Mouse (Mus musculus) adrenal gland, adult (tissue): ENCODE data around the gene Mfap3l.
"Not testable (repeated sequence)": the region's sequence is repeated elsewhere in the genome, so short reads cannot be mapped to it uniquely, and the experiment has no call there.

Source experiments
- DNase-seq, 2 experiments: peaks; one replicate each; pipeline ENCODE4 v3.0.0; 2022 to 2023; ENCODE audit warnings: low spot score in 1 of 2; ENCODE audit not compliant: inconsistent age in 2 of 2

Mfap3l gene

GRCm38 (mm10) chr8:60632250-60632932, at the start of gene Mfap3l:
Gene Mfap3l, plus strand, starts transcription at chr8:60632827.
- DNase-seq, result peak; percentile 95 to 97

- no peak for DNase-seq
Observed at GRCm38 (mm10) chr8:60583369-60583768, 49.3 kb upstream of the Mfap3l start.

DNA sequence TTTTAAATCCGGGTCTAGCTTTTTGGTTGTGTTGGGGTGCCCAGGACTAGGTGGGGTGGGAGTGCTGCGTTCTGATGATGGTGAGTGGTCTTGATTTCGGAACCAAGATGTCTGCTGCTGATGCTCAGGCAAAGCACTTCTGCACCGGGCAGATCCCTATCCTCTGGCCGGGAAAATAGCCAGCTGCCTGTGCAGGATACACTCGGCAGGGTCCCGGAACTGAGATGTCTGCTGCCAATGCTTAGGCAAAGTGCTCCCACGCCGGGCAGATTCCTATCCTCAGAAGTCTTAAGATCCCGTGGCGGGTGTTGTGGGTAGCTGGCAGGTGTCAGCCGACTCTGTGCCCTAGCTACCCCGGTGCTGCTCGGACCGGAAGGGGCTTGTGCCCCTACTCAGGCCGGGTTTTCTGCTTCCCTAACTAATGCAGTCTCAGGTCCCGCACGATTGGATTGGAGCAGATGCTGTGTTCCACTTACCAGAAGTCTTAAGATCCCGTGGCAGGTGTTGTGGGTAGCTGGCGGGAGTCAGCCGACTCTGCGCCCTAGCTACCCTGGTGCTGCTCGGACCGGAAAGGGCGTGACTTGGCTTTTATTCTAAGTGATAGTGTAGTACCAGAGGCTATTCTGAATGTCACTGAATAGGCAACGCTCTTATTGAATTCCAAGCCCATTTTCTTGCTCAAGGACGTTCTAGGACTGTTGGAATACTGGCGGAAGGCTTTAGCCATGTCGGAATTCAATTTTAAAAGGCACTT, 41.1 kb upstream of the Mfap3l start:
- DNase-seq, result not testable (repeated sequence)

DNA sequence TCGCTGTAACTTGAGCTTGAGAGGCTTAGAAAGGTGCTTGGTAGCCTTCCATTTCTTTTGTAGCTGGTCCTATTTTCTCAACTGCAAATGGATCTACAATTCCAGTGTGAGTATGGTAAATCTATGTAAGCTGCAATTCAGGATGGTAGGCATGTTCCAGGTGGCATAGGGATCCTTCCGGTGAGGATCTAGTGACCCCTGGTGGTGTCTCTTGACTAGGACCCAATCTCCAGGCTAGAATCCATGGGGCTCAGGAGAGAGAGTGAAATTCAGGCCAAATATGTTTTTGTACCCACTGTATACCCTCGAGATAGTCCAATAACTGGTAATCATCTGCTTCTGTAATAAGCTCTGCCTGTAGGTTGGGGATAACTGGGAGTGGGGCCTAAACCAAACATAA, 37.9 kb upstream of the Mfap3l start:
- peak; percentile 10 to 62 for DNase-seq

DNA sequence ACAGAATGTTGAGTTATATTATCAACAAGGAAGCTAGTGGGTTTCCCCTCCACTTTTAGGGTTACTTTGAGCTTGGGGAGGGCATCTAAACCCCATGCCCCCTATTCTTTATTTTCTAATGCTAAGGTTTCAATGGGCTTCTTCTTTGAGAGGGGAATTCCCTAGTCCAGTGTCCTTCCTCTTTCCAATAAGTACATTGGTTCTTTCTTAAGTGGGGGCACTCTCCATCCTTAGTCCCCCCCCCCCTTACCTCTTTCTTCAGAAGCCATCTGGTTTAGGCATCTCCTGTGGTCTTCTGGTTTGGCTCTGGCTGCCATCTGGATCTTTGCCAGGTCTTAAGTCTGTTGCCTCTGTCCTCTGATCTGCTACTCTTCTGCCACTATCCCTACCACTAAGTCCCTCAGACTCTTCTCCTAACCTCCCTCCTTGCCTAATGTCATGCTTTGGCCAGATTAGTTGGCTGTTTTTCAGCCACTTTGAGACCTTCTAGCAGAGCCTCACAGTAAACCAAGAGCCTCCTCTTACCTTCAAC, 21.0 kb upstream of the Mfap3l start:
- no peak for DNase-seq

DNA sequence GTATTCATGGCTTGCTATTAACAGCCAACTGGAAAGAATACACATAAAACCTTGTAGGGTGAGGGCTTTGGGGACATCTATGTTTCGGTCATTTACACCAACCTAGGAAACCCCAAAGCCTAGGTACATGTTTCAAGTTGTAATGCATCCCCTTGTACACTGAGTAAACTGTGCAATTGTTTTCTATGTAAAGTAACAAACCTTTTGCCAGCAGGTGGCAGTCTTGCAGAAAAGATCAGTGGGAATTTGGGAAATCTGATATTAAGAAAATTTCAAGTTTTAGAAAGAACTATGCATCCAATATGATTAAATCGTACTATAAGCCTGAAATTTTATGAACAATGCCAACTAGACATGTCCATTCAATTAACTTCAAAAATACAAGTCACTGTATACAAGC, 15.7 kb upstream of the Mfap3l start:
- DNase-seq, result peak in 1 of 2 experiments; percentile 67

DNA sequence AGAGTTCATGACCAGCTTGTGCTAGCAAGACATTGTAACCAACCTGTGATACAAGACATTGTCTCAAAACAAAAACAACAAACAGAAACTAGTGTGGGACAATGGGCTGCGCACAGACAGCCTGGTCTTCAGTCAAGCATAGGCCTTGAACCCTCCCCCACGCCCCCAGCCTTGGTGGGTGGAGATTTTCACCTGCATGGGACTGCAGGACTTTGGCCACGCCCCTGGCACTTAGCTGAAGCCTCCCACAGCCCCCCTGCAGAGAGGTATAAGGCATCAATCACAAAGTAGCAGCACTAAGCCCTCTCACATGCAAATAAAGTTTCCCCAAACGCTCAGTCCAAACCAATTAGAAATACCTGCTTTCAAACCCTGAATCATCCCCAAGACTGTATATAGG, 11.1 kb upstream of the Mfap3l start:
- DNase-seq, result no peak

DNA sequence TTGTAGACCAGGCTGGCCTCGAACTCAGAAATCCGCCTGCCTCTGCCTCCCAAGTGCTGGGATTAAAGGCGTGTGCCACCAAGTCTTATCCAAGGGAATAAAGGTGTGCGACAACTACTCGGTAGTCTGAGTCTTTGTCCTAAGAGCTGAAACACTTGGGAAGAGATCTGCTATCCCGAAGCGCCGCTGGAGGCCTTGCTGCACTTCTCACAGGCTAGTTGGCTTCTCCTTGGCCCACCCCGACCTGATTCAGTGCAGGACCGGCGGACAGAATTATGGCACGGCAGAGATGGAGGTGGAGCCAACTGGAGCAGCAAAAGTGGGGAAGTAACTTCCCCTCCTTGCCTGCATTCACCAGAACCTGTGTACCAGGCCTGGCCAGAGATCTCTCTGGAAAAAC, 10.6 kb upstream of the Mfap3l start:
- no peak for DNase-seq

GRCm38 (mm10) chr8:60623438-60623837, 9.2 kb upstream of the Mfap3l start:
- no peak for DNase-seq

DNA sequence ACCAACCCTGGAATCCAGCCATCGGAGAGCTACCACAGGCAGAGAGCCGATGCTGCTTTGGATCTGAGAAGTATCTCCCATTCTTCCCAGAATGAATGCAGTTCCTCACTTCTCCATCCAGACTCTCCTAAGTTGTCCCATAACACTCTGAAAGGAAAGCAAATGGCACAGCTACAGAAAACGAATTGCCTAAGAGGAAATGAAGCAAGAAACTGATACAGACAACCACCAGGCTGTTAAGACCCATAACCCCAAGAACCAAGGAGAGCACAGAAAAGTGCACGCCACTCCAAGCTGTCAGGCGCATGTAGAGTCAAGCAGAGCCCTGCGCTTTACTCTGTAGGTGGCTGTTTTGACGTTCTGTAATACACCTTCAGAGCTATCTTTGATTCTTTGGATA, 7.9 kb upstream of the Mfap3l start:
- no peak for DNase-seq

DNA sequence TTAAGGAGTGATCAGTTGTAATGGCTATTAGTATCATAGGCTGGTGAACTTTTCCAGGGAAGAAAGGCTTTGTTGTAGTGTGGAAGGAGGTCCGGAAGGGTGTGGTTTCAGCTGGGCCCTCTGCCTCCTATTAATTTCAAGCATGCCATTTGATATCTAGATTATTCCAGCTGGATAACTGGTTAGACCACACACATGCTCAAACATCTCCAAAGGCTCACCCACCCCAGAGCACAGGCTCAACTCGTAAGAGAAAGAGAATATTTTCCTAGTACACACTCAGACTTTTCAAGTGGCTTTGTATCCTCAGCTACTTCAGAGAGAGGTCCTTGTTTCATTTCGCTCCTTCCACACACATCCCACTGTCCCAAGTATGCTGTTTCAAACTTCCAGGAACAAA, 4.7 kb upstream of the Mfap3l start:
- DNase-seq, result no peak

GRCm38 (mm10) chr8:60629059-60629458, 3.6 kb upstream of the Mfap3l start:
- no peak for DNase-seq

DNA sequence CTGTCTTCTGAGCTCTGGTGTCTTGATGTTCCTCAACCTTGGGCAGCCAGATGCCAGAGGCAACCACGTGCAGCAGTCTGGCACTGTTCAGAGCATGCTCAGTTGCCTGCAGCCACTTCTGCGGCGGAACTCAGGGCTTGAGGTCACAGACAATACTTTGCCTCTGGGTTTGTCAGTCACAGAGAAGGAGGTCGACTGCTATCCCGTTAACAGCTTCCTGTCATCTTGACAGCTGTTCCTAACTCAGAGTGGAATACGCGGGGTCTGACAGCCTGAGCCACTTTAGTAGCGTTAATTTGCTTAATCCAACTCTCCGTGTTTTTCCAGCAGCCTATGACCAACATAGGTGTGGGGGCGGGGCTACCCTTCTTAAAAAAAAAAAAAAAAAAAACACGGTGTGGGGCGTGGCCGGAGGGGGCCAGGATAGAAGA, 1.1 kb upstream of the Mfap3l start:
- peak; percentile 85 to 94 for DNase-seq

- DNase-seq, result no peak
Observed at GRCm38 (mm10) chr8:60632933-60633655, 467 bp downstream of the Mfap3l start.

DNA sequence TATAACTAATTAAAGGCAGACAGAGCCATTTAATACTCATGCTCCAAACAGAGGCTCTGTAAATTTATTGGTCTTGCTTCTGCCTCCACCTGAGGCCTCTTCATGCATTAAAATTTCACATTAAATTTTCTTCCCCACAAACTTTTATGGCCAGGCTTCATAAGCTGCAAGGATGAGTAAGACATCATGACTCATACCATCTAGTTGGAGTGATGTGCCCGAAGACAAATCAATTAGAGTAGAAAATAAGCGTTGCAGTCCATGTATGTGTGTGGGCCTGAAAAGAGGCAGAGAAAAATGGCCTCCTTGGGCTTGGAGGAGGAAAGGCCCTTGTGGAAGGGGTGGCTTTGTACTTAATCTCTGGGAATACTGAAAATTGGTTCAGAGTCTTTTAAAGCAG, 2.3 kb downstream of the Mfap3l start:
- no peak for DNase-seq

DNA sequence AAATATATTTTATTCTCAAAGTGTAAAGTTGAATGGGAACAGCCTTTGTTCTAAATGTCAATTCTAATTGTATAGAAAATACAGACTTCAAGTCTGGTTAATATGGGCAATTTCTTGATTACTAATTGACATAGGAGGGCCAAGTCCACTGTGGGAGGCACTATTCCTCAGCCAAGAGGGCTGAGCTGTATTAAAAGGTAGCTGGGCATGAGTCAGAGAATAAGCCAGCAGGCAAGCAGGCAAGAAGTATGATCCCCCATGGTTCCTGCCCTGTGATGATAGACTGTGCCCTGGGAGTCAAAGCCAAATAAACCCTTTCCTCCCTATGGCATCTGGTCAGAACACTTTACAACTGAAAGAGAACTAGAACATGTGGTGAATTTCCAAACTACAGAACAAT, 3.2 kb downstream of the Mfap3l start:
- no peak for DNase-seq

DNA sequence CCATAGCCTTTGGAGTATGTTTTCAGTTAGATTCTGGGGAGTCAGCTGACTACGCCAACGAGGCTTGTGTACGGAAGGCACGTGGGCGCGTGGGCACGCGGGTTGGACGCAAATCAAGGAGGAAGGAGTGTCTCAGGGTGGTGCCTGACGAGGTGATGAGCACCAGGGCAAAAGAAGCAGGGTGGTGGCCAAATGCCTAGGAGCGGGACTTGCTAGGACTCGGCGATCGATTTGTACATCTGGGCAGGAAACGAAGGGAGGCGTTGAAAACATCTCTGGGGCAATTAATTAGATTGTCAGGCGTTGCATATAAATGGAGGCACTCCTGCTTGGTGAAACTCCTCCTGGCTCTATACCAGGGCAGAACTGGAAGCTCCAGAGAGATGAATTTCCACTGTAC, 7.4 kb downstream of the Mfap3l start:
- DNase-seq, result no peak

DNA sequence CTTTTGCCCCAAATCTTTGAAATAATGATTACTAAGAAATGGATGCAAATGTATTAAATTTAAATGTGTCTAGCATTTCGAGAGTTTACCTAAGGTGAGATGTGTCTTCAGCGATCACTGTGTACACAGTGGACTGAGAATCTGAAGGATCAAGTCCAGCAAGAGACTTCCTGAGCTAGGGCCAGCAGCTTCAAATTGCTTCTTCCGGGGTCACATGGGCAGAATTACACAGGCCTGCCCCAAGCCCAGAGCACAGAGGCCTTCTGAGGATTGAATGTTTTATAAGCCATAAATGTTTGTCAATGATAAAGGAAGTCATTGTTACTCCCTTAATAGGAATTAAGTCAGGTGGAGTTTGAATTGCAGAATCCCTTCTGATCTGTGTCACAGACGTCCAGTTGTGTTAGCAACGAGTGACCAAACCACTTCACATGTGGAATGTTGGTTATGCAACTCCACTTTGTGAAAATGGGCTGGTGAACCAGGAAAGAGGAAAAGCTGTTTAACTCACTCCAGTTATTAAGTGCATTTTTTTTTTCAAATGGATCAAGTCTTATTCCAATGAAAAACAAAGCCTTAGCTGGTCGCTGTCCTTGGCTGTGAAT, 10.9 kb downstream of the Mfap3l start:
- DNase-seq, result no peak

DNA sequence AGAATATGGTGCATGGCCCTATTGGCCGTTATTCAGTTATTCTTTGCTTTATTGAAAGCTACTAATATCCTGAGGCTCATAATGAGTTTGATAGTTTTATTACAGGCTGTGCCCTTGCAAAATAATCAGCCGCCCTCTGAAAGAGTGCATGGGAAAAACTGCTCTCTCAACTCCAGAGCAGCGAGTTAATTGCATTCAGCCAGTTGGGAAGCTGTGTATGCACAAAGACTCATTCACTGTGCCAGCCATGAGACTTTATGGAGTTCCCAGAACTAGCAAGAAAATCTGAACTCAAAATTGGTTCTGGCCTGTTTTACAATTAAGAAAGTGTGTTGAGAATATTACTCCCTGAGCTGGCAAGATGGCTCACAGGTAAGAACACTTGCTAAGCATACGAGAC, 12.5 kb downstream of the Mfap3l start:
- DNase-seq, result no peak

DNA sequence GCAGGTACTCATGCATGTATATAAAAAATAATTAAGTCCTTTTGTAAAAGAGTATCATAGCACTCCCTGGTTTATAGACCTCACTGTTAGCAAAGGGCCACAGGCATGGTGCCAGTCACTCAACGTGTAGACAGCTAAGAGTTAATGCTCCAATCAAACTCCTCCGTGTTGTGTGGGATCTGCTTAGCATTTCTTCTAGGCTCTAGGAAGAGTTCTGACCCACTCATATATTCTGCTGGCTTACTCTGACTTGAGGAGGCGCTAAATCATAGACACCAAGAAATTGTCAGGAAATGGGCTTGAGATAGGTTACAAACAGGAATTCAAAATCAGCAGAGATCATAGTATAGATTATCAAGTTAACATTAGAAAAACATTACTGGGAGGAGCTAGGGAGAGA, 13.3 kb downstream of the Mfap3l start:
- no peak for DNase-seq

DNA sequence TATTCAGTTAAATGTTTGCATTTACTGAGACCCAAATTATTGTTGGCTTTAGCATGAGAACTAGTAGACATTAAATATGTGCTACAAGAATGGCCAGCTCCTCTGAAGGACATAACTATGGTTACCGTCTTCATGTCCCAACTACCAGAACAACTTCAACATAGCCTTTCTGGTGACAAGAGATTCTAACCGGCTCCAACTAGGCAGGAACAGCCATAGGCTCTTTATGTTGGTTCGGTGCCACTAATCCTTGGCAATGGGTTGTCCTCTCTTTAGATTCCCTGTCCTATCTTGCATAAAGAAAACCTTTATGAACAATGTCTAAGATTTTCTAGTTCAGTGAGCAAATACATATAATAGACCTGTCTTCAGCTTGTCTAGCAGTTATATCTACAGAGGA, 14.7 kb downstream of the Mfap3l start:
- no peak for DNase-seq
